Mouse (Mus musculus) left cerebral cortex, postnatal 4 days (tissue): Measurements from ENCODE around the gene H2-DMa. TPM values are rescaled to one million over a fixed set of nuclear protein-coding genes. Genes with fewer than 3 reads are reported as not detected.
A peak's percentile ranks its signal among the peaks of the same experiment; 100 is the strongest.

Experiments
- DNase-seq: peaks from one replicate; pipeline ENCODE4 v3.0.0-alpha.2; 2022
- intact Hi-C: fragments of 180-260 bp; cut with DNase I; formaldehyde crosslinking; loops from one replicate; pipeline ENCODE4 v1.15.1; 2025
- total RNA-seq, 2 experiments: library from RNA; stranded (reverse); gene quantifications; 2 replicates each; pipeline ENCODE4 v1.2.3; 2021

H2-DMa gene
- total RNA-seq = 10 to 100 TPM; 19.5 to 20.5 TPM

- intact Hi-C loops = loop anchor here (5.0 kb wide), 1 partner anchor 82 kb away; the partner anchor contains the start of gene Col11a2
- peak; percentile 99 for DNase-seq
Measured at GRCm38 (mm10) chr17:34119249-34120179, at the start of gene H2-DMa. Gene H2-DMa, plus strand, starts transcription at chr17:34119541.

- DNase-seq = no peak
- intact Hi-C loops = no loop called here
Measured at GRCm38 (mm10) chr17:34072091-34072490, 47.2 kb upstream of the H2-DMa start.

- DNase-seq = peak; percentile 72
- intact Hi-C loops = loop anchor here (5.0 kb wide), 1 partner anchor 92 kb away; no protein-coding TSS in a partner anchor
Measured at GRCm38 (mm10) chr17:34075271-34075670, 44.1 kb upstream of the H2-DMa start.

GRCm38 (mm10) chr17:34077549-34077948, 41.8 kb upstream of the H2-DMa start:
- intact Hi-C loops = loop anchor here (5.0 kb wide), 1 partner anchor 90 kb away; no protein-coding TSS in a partner anchor
- DNase-seq = peak; percentile 73

- intact Hi-C loops = loop anchor here (5.0 kb wide), 1 partner anchor 89 kb away; no protein-coding TSS in a partner anchor
- no peak for DNase-seq
Measured at GRCm38 (mm10) chr17:34078148-34078547, 41.2 kb upstream of the H2-DMa start.

GRCm38 (mm10) chr17:34079002-34079401, 40.3 kb upstream of the H2-DMa start:
- intact Hi-C loops = loop anchor here (5.0 kb wide), 1 partner anchor 88 kb away; no protein-coding TSS in a partner anchor
- DNase-seq = no peak

GRCm38 (mm10) chr17:34079621-34080020, 39.7 kb upstream of the H2-DMa start:
- no peak for DNase-seq
- intact Hi-C loops = loop anchor here (5.0 kb wide), 1 partner anchor 88 kb away; no protein-coding TSS in a partner anchor

- intact Hi-C loops = no loop called here
- DNase-seq = no peak
Measured at GRCm38 (mm10) chr17:34083104-34083503, 36.2 kb upstream of the H2-DMa start.

- no peak for DNase-seq
Measured at GRCm38 (mm10) chr17:34087386-34087785, 32.0 kb upstream of the H2-DMa start.

GRCm38 (mm10) chr17:34088124-34088523, 31.2 kb upstream of the H2-DMa start:
- intact Hi-C loops = no loop called here
- DNase-seq = no peak

More at GRCm38 (mm10) chr17:34087386-34087785, 32.0 kb upstream of the H2-DMa start:
- intact Hi-C loops = no loop called here

GRCm38 (mm10) chr17:34090923-34091322, 28.4 kb upstream of the H2-DMa start:
- intact Hi-C loops = no loop called here
- peak; percentile 27 for DNase-seq

GRCm38 (mm10) chr17:34092197-34092875, 27.0 kb upstream of the H2-DMa start, which contains the start of gene H2-Oa:
Gene H2-Oa, plus strand, starts transcription at chr17:34092340.
- intact Hi-C loops = no loop called here
- DNase-seq = no peak

GRCm38 (mm10) chr17:34093199-34093874, 26.0 kb upstream of the H2-DMa start:
- intact Hi-C loops = no loop called here
- no peak for DNase-seq

- intact Hi-C loops = no loop called here
- no peak for DNase-seq
Measured at GRCm38 (mm10) chr17:34094283-34095035, 24.9 kb upstream of the H2-DMa start.

GRCm38 (mm10) chr17:34096497-34097010, 22.8 kb upstream of the H2-DMa start:
- intact Hi-C loops = no loop called here
- no peak for DNase-seq

GRCm38 (mm10) chr17:34097272-34097671, 22.1 kb upstream of the H2-DMa start:
- no peak for DNase-seq
- intact Hi-C loops = no loop called here

GRCm38 (mm10) chr17:34098709-34099479, 20.4 kb upstream of the H2-DMa start:
- DNase-seq = no peak
- intact Hi-C loops = no loop called here

GRCm38 (mm10) chr17:34099531-34099930, 19.8 kb upstream of the H2-DMa start:
- no peak for DNase-seq
- intact Hi-C loops = no loop called here

GRCm38 (mm10) chr17:34101185-34101584, 18.2 kb upstream of the H2-DMa start:
- DNase-seq = no peak
- intact Hi-C loops = loop anchor here (10.0 kb wide), 1 partner anchor 64 kb away; no protein-coding TSS in a partner anchor
